Mouse (Mus musculus) lung, postnatal 0 days (tissue): Measurements from ENCODE around the gene Cd209g.
"Not testable (repeated sequence)": the region's sequence is repeated elsewhere in the genome, so short reads cannot be mapped to it uniquely, and the experiment has no call there.

Experiments used
- CTCF ChIP-seq: IDR thresholded peaks from 2 replicates; pipeline ENCODE4 v1.5.1; 2016; ENCODE audit warnings: antibody characterized with exemption, mild to moderate bottlenecking
- EP300 ChIP-seq: IDR thresholded peaks from 2 replicates; pipeline ENCODE4 v1.6.1; 2016; ENCODE audit warnings: antibody characterized with exemption, mild to moderate bottlenecking, control low read depth

DNA sequence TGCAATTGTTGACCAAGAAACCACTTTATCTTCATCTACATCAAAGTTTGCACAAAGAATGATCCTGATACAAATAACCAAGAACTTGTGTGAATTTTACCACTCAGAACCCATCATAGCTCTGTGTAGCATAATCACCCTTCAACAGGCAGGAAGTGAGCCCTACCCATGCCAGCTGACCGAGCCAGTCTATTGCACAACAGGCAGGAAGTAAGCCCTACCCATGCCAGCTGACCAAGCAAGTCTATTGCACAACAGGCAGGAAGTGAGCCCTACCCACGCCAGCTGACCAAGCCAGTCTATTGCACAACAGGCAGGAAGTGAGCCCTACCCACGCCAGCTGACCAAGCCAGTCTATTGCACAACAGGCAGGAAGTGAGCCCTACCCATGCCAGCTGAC, 45.4 kb upstream of the Cd209g start:
- TF ChIP-seq CTCF, EP300: not testable (repeated sequence)
